Mouse (Mus musculus) megakaryocyte progenitor cell, adult 5-6 weeks (primary cell): ENCODE measurements around the gene Mnd1. TPM values are rescaled to one million over a fixed set of nuclear protein-coding genes. Genes with fewer than 3 reads are reported as not detected.

Experiments
- ATAC-seq: replicated peaks from 2 replicates; pipeline ENCODE4 v1.8.0; 2016; ENCODE audit warnings: mild to moderate bottlenecking, moderate TSS enrichment, inconsistent platforms; ENCODE audit not compliant: poor library complexity
- total RNA-seq, 2 experiments: library from RNA; stranded (forward) in 1 of 2; stranded (reverse) in 1 of 2; fragments of 157-497, 149-512 nt in 1 of 2; fragments of 200-1000 nt in 1 of 2; gene quantifications; 2 replicates each; pipeline versions ENCODE4 v1.2.3 to v1.2.4; 2015 to 2017

The Mnd1 gene
- total RNA-seq (2015): 34.4 and 37.2 TPM in 2 replicates
- 38.1 and 43.0 TPM in 2 replicates for total RNA-seq (2017)

DNA sequence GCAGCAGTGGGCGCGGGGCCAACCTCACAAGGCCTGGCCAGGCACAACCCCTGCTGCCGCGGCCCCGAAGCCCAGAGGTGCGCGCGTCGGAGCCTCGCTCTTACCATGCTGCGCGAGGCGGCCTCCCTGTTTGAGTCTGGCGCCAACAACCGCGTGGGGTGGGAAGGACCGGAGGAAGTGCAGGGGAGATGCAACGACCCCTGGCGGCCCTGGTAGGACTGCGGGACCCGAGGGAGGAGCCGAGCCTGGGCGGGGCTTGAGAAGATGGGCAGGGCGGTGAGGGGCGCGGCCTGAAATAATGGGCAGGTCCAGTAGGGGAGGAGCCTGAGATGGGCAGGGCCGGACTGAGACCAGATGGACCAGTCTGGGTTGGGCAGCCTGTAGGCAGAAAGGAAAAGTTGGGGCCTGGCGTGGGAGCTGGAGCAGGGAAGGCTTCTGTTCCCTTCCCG, at the start of gene Mnd1:
Gene Mnd1 (minus strand): TSS at position 229 of the 449 bp plus-strand sequence.
- peak; percentile 98 for ATAC-seq

DNA sequence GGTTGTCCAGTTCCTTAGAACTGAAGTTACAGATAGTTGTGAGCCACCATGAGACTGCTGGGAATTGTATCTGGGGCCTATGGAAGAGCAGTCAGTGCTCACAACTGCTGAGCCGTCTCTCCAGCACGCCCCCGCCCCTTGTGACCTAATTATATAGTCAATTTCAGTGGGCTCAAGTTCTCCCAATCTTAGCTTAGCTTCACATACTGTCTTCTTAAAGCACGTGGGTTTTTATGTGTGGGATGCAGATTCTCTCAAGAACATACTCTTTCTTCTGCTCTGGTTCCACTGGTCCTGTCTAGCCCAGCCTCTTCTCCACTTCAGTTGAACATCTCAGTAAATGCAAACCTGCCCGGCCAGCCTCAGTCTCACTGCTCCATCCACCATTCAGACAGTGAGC, 49.1 kb upstream of the Mnd1 start:
- ATAC-seq: no peak

- no peak for ATAC-seq
Measured at GRCm38 (mm10) chr3:84200559-84201420, 45.2 kb upstream of the Mnd1 start.

DNA sequence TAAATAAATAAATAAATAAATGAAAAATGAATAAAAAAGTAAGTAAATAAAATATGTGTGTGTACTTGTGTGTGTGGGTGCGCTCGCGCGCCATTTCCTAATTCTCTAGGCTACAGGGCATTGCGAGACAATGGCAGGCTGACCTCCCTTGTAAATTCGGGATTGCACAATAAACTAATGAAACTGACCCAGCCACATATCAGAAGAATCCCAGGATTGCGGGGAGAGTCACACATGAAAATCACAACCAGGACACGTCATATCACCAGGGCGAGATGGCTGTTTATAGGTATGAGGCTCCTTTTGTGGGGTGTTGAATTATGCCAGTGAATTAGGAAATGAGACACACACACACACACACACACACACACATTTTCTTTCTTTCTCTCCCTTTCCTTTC, 43.9 kb upstream of the Mnd1 start:
- no peak for ATAC-seq

DNA sequence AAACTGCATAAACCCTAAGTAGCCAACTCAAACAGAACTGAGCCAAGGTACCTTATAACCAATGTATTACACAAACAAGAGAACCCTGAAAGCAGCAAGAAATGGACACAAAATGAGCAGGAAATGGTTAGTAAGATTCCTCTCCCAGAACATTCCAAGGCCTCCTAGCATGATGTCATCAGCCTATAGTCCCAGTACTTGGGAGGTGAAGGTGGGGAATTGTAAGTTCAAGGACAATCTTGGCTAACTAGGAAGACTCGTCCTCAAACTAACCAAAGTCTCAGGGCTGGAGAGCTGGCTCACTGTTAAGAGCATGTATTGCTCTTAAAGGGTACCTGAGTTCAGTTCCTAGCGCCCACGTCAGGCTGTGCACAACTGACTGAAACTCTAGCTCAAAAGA, 42.6 kb upstream of the Mnd1 start:
- ATAC-seq: no peak

DNA sequence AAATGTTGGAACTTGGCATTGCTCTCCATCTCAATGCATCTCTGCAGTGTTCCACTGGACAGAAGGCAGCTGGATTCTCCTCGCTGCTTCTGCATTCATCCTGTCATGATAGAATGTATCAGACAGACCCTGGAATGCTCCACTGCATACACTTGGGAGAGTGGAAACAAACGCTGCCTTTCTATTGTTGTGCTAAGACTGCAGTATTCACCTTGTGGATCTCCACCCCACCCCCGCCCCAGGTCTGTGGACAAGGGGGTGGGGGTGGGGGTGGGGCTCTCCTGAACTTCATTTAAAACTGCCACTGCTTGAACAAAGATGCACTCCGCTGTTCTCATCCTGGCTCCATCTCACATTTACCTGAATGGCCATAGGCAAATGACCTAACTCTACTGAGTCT, 38.3 kb upstream of the Mnd1 start:
- ATAC-seq: no peak

- ATAC-seq: no peak
Measured at GRCm38 (mm10) chr3:84191141-84191881, 35.7 kb upstream of the Mnd1 start.

- peak; percentile 65 for ATAC-seq
Measured at GRCm38 (mm10) chr3:84190513-84191061, 35.0 kb upstream of the Mnd1 start.

- no peak for ATAC-seq
Measured at GRCm38 (mm10) chr3:84189629-84190173, 34.1 kb upstream of the Mnd1 start.

DNA sequence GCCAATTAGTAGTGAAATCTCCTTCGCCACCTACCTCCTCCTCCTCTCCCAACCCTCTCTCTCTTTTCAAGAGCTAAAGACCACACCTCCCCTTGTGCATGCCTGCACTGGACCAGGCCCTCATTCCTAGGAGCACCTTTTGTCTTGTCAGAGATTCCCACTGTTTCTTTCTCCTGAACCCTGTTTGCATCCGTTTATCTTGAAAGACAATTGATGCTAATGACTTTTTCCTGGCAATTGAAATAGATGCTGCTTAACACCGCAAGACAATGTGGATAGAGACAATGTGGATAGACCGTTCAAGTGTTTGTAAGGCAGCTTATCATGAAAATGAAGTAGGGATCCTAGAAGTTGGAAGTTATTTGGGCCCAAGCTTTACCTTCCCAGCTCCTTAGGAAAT, 26.1 kb upstream of the Mnd1 start:
- ATAC-seq: no peak

DNA sequence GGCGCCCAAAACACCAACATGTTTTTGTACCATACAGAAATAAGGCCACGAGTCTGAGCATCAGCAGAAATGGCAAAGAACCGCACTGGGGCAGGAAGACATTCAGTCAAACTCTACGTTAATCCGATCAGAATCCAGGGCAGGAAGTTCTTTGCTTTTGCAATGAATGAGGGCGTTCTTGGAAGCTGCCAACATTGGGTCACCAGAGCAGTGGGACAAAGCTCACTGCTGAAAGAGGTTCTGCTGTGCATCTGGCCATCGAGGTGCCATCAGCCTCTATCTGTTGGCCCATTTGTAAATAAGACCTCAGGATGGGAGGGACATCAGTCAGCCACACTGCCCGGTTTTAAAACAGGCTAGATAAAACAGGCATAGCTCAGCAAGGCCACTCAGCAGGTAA, 25.5 kb upstream of the Mnd1 start:
- ATAC-seq: no peak

GRCm38 (mm10) chr3:84180304-84180703, 24.7 kb upstream of the Mnd1 start:
- no peak for ATAC-seq

GRCm38 (mm10) chr3:84177834-84178233, 22.2 kb upstream of the Mnd1 start:
- ATAC-seq: no peak

DNA sequence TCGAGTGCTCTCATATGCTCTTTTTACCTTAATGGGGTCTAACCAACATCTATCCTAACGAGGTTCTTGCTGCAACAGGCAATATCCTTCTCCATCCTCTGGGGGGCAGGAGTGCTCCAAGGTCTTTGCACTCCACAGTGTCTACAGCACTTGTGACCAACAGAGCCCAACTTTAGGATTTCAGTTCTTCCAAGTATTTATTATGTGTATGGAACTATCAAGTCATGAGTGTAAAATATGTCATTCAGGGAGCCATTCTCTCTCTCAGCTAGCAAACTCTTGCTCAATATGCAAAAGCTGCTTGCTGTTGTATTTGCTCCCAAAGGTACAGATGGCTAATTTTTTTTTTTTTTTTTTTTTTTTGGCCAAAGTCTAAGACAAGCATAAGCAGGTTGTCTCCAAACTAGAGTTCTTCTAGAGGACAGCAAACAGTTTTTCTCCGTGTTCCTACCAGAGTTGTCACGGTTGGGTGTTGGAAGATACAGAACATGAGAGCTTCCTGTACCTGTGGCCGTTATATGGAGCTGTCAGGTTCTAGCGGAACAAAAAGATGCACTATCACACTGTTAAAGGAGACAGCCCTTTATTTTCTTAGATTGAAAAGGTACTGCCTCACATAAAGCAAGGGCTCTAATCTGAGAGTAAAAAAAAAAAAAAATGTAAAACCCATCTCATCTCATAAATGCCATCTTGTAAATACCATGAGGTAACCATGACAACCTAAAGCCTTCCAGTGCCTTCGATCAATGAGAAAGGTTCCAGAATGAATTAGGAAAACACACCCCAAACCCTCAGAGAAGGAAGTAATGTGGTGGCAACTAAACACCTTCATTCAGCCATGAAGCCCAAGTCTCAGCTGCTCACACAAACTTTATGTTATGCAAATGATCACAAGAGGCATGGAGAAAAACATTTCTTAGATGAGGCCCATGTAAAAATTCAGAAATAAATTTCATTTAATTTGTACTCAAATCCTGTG, 20.0 kb upstream of the Mnd1 start:
- peak; percentile 98 for ATAC-seq

GRCm38 (mm10) chr3:84173581-84174154, 18.1 kb upstream of the Mnd1 start, which contains the start of gene Gm6525:
Gene Gm6525, plus strand, starts transcription at chr3:84174104.
- no peak for ATAC-seq

DNA sequence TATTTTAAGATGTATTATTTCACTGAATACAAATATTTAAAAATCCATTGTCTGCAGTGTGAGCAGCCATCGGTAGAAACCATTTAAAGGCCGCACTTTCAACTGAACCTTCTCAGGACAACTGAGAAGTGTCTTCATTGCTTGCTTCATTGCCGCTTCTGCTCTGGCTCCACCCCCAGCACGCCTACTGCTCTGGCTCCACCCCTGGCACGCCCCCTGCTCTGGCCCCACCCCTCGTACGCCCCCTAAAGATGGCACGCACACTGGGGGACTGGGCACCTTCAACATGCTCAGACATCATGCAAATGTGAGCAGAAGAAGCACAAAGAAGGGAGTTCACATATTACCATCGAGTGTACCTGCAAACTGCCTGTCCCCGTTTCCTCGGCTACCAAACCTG, 16.8 kb upstream of the Mnd1 start:
- 0 out of 2 replicates have a peak, but pooled peaks have one; percentile 38 for ATAC-seq

DNA sequence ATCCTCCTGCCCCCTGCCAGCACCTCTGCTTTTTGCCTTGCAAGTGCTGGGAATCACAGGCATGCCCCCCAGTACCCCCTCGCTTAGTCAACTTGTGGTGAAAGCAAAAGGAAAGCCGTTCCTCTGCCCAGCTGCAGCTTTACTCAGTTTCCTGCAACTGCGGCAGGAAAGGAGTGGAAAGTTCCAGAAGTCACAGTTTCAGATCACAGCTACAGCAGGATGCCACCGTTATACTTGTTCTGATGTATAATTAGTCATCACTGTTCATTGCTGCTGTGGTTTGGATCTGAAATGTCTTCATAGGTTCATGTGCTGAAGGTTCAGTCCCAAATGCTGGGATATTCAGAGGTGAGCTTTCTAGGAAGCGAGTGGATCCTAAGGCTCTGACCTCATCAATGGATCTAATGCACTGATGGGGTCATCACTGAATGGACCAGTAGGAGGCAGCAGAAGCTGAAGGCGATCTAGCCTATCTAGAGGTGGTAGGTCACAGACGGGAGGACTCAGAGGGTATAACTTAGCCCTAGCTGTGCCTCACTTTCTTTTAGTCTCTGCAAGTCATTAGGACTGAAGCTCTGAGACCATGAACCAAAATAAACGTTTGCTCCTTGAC, 13.9 kb upstream of the Mnd1 start:
- ATAC-seq: peak; percentile 59

- ATAC-seq: peak; percentile 74
Measured at GRCm38 (mm10) chr3:84168943-84169342, 13.4 kb upstream of the Mnd1 start.

DNA sequence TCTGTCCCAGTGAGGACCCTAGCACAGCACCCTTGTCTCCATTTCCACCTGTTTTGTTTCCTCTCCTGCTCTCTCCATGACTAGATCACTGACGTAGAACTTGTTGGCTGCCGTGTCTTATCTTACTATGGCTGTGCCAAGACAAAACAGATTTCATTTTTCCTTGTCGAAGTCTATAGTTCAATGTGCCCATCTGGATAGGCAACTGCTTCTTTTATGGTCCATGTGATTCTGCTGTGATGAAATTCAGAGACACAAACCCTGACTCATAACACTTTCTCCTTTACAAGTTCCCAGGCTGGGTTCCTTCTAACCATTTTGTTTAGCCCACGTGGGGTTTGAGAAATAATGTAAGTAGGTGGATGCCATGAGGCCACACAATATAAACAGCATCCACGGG, 10.5 kb upstream of the Mnd1 start:
- no peak for ATAC-seq
